ENCODE assay signal across 32 mouse cellular contexts in genomic region chr8:7234006-7234405, GRCm38 (mm10).
"Had no signal": no experiment of that assay in that cellular context is flagged by ENCODE, and none has a peak within 500 bp of the region (broad histone marks: within the 10 kb centered on the region; RNA-seq: fewer than 3 reads in every experiment).

No protein-coding gene starts in this region.

- H3K4me1 ChIP-seq: limb, embryonic 12.5 days; limb, embryonic 13.5 days; limb, embryonic 15.5 days; liver, embryonic 12.5 days; liver, embryonic 13.5 days; liver, embryonic 15.5 days; lung, embryonic 15.5 days; megakaryocyte, embryonic 14.5 days; midbrain, embryonic 10.5 days; midbrain, embryonic 12.5 days; midbrain, embryonic 13.5 days; midbrain, embryonic 15.5 days; neural tube, embryonic 12.5 days had no signal

- DNase-seq: left cerebral cortex, postnatal 4 days; liver; liver, embryonic 13.5 days; liver, postnatal 0 days; lung, adult 18-20 months; lung, adult 2 months; lung, embryonic 14.5 days; lung, postnatal 10 days; lung, postnatal 14 days; lung, postnatal 36 days; lung, postnatal 4 days; midbrain, embryonic 14.5 days had no signal

- H3K9ac ChIP-seq: limb, embryonic 12.5 days; limb, embryonic 13.5 days; limb, embryonic 15.5 days; liver, embryonic 12.5 days; liver, embryonic 13.5 days; liver, embryonic 14.5 days; liver, embryonic 15.5 days; liver, postnatal 0 days; lung, embryonic 14.5 days; lung, embryonic 15.5 days; midbrain, embryonic 12.5 days; midbrain, embryonic 13.5 days; midbrain, embryonic 15.5 days; neural tube, embryonic 12.5 days had no signal

- H3K4me2 ChIP-seq: limb, embryonic 12.5 days; limb, embryonic 13.5 days; limb, embryonic 15.5 days; liver, embryonic 11.5 days; liver, embryonic 12.5 days; liver, embryonic 13.5 days; liver, embryonic 15.5 days; lung, embryonic 14.5 days; lung, embryonic 15.5 days; midbrain, embryonic 11.5 days; midbrain, embryonic 12.5 days; midbrain, embryonic 13.5 days; midbrain, embryonic 15.5 days; neural tube, embryonic 12.5 days had no signal

- ATAC-seq: liver, embryonic 12.5 days; liver, postnatal 0 days; lung, postnatal 0 days; midbrain, embryonic 13.5 days; midbrain, embryonic 15.5 days; midbrain, embryonic 16.5 days had no signal

- H3K4me3 ChIP-seq: limb, embryonic 10.5 days; limb, embryonic 12.5 days; limb, embryonic 13.5 days; limb, embryonic 15.5 days; liver, embryonic 12.5 days; liver, embryonic 13.5 days; liver, embryonic 15.5 days; lung, embryonic 15.5 days; megakaryocyte, embryonic 14.5 days; midbrain, embryonic 10.5 days; midbrain, embryonic 12.5 days; midbrain, embryonic 13.5 days; midbrain, embryonic 15.5 days; myocyte; neural tube, embryonic 12.5 days had no signal

- H3K27me3 ChIP-seq: limb, embryonic 12.5 days; limb, embryonic 13.5 days; limb, embryonic 15.5 days; liver, embryonic 12.5 days; liver, embryonic 13.5 days; liver, embryonic 15.5 days; lung, embryonic 15.5 days; megakaryocyte, embryonic 14.5 days; midbrain, embryonic 12.5 days; midbrain, embryonic 13.5 days; midbrain, embryonic 15.5 days; neural tube, embryonic 12.5 days had no signal

- H3K36me3 ChIP-seq: limb, embryonic 10.5 days; limb, embryonic 12.5 days; limb, embryonic 13.5 days; limb, embryonic 15.5 days; liver, embryonic 12.5 days; liver, embryonic 13.5 days; liver, embryonic 15.5 days; lung, embryonic 15.5 days; midbrain, embryonic 10.5 days; midbrain, embryonic 12.5 days; midbrain, embryonic 13.5 days; midbrain, embryonic 15.5 days; neural tube, embryonic 12.5 days had no signal

- H3K27ac ChIP-seq: limb, embryonic 10.5 days; limb, embryonic 12.5 days; limb, embryonic 13.5 days; limb, embryonic 15.5 days; liver, embryonic 12.5 days; liver, embryonic 13.5 days; liver, embryonic 14.5 days; liver, embryonic 15.5 days; lung, embryonic 15.5 days; macrophage; midbrain, embryonic 10.5 days; midbrain, embryonic 12.5 days; midbrain, embryonic 13.5 days; midbrain, embryonic 15.5 days; neural tube, embryonic 12.5 days had no signal

- H3K9me3 ChIP-seq: limb, embryonic 10.5 days; limb, embryonic 12.5 days; limb, embryonic 13.5 days; limb, embryonic 15.5 days; liver, embryonic 12.5 days; liver, embryonic 13.5 days; liver, embryonic 15.5 days; lung, embryonic 15.5 days; megakaryocyte, embryonic 14.5 days; midbrain, embryonic 10.5 days; midbrain, embryonic 12.5 days; midbrain, embryonic 13.5 days; midbrain, embryonic 15.5 days; neural tube, embryonic 12.5 days had no signal
